Mouse (Mus musculus): Measurements from ENCODE around the gene Olfr1390. TPM values are rescaled to one million over a fixed set of nuclear protein-coding genes. Genes with fewer than 3 reads are reported as not detected.
"Not testable (repeated sequence)": the region's sequence is repeated elsewhere in the genome, so short reads cannot be mapped to it uniquely, and the experiment has no call there.

Olfr1390 gene
- not detected in 2 replicates for polyA plus RNA-seq (2015; fragmentation: Nextera tagmentation; extraction: Ambion mirVana)

GRCm38 (mm10) chr11:49334888-49335287 lies at the start of gene Olfr1390:
Gene Olfr1390, plus strand, starts transcription at chr11:49335188.
- Histone ChIP-seq H3K4me1 (ENCODE audit: insufficient read depth, low read length) (no peaks in the 10 kb centered on the region), H3K27me3 (ENCODE audit: insufficient read depth, low read length) (no peaks in the 10 kb centered on the region), H3K9me3 (ENCODE audit: low read length) (no peaks in the 10 kb centered on the region), H3K4me2 (replicated peaks; ENCODE audit: low read depth, low read length) (no peak within 1 kb of the TSS), H3K4me3 (ENCODE audit: low read length) (no peak within 1 kb of the TSS), H3K9ac (replicated peaks; ENCODE audit: low read length) (no peak within 1 kb of the TSS), H3K27ac (ENCODE audit: low read length) (no peak within 1 kb of the TSS), H3K36me3 (ENCODE audit: insufficient read depth, low read length) (no peaks in the 10 kb centered on the region)
- no peak for ATAC-seq (ENCODE audit: low FRiP score, low TSS enrichment)
- 93% methylated on average over 1 of the region's 1 CpGs for WGBS

DNA sequence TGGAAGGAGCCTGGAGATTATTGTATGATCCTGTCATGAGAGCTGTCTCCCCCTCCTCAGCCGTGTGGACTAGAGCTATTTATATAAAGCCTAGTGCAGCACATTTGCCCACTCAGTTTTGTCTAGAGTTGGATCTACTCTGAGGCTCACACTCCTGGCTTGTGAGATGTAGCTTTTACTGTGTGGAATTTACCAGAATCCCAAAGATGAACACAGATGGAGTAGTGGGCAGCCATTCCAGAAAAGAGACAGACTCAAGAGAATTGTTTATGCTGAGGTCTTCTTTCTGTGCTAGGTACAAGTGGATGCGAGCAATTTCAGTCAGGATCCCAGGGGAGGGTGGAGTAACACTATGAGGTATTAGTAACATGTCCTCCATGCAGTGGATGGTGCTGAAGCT lies 47.7 kb upstream of the Olfr1390 start:
- no peaks in the 10 kb centered on the region for H3K36me3 ChIP-seq (ENCODE audit: insufficient read depth, low read length)
- H3K27me3 ChIP-seq (ENCODE audit: insufficient read depth, low read length), result no peaks in the 10 kb centered on the region
- no peak overlapping the region for H3K4me2 ChIP-seq (replicated peaks; ENCODE audit: low read depth, low read length)
- H3K27ac ChIP-seq (ENCODE audit: low read length), result no peak overlapping the region
- no peak overlapping the region for H3K9ac ChIP-seq (replicated peaks; ENCODE audit: low read length)
- H3K4me3 ChIP-seq (ENCODE audit: low read length), result no peak overlapping the region
- WGBS, result 81% methylated on average over 2 of the region's 2 CpGs
- H3K4me1 ChIP-seq (ENCODE audit: insufficient read depth, low read length), result no peaks in the 10 kb centered on the region
- H3K9me3 ChIP-seq (ENCODE audit: low read length), result no peaks in the 10 kb centered on the region
- no peak for ATAC-seq (ENCODE audit: low FRiP score, low TSS enrichment)

GRCm38 (mm10) chr11:49292777-49293176 lies 42.2 kb upstream of the Olfr1390 start:
- H3K4me1 ChIP-seq (ENCODE audit: insufficient read depth, low read length), result no peaks in the 10 kb centered on the region
- H3K27ac ChIP-seq (ENCODE audit: low read length), result no peak overlapping the region
- no peaks in the 10 kb centered on the region for H3K27me3 ChIP-seq (ENCODE audit: insufficient read depth, low read length)
- 81% methylated on average over 3 of the region's 3 CpGs for WGBS
- H3K9ac ChIP-seq (replicated peaks; ENCODE audit: low read length), result no peak overlapping the region
- H3K9me3 ChIP-seq (ENCODE audit: low read length), result no peaks in the 10 kb centered on the region
- H3K4me3 ChIP-seq (ENCODE audit: low read length), result no peak overlapping the region
- no peak overlapping the region for H3K4me2 ChIP-seq (replicated peaks; ENCODE audit: low read depth, low read length)
- no peaks in the 10 kb centered on the region for H3K36me3 ChIP-seq (ENCODE audit: insufficient read depth, low read length)
- ATAC-seq (ENCODE audit: low FRiP score, low TSS enrichment), result no peak

DNA sequence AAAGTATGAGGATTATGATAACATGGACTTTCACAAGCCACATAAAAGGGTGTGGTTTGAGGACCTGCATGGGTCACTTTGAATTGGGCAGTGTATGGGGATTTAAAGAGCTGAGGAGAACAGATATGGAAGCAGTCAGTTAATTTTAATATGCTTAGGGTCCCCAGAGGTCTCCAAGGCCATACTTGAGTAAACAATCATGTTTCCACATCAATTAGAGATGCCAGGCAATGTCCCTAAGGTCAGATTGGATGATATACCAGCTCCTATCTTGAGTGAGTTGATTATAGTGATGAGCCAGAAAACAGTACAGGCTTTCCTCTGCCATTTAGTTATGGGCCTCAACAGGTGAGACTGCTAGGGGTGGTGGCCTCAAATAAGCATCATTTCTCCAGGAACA lies 30.5 kb upstream of the Olfr1390 start, which contains the start of gene Olfr10:
TSS of gene Olfr10 (plus strand) at position 301 of the 400 bp plus-strand sequence.
- no peak within 1 kb of the TSS for H3K4me3 ChIP-seq (ENCODE audit: low read length)
- no peak within 1 kb of the TSS for H3K27ac ChIP-seq (ENCODE audit: low read length)
- H3K4me1 ChIP-seq (ENCODE audit: insufficient read depth, low read length), result no peaks in the 10 kb centered on the region
- no peaks in the 10 kb centered on the region for H3K36me3 ChIP-seq (ENCODE audit: insufficient read depth, low read length)
- no peak within 1 kb of the TSS for H3K9ac ChIP-seq (replicated peaks; ENCODE audit: low read length)
- no peaks in the 10 kb centered on the region for H3K9me3 ChIP-seq (ENCODE audit: low read length)
- H3K4me2 ChIP-seq (replicated peaks; ENCODE audit: low read depth, low read length), result no peak within 1 kb of the TSS
- no peaks in the 10 kb centered on the region for H3K27me3 ChIP-seq (ENCODE audit: insufficient read depth, low read length)
- no peak for ATAC-seq (ENCODE audit: low FRiP score, low TSS enrichment)

- not testable (repeated sequence) for H3K36me3 ChIP-seq (ENCODE audit: insufficient read depth, low read length); H3K4me3 ChIP-seq (ENCODE audit: low read length); H3K27me3 ChIP-seq (ENCODE audit: insufficient read depth, low read length); H3K4me1 ChIP-seq (ENCODE audit: insufficient read depth, low read length); H3K9me3 ChIP-seq (ENCODE audit: low read length); H3K9ac ChIP-seq (replicated peaks; ENCODE audit: low read length); ATAC-seq (ENCODE audit: low FRiP score, low TSS enrichment); H3K4me2 ChIP-seq (replicated peaks; ENCODE audit: low read depth, low read length); H3K27ac ChIP-seq (ENCODE audit: low read length)
- 77% methylated on average over 5 of the region's 5 CpGs for WGBS
Measured at GRCm38 (mm10) chr11:49308547-49308946, 26.4 kb upstream of the Olfr1390 start.

DNA sequence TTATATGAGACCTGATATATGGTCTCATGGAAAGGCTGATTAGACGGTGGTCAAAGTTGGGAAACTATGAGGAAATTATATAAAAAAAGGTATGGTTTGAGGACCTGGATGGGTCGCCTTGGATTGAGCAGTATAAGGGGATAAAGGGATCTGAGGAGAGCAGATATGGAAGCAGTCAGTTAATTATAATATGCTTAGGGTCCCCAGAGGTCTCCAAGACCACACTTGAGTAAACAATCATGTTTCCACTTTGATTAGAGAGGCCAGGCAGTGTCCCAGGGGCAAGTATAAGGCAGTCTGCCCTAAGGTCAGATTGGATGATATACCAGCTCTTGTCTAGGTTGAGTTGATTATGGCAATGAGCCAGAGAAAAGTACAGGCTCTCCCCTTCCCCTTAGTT lies 12.5 kb upstream of the Olfr1390 start, which contains the start of gene Olfr1391:
TSS of gene Olfr1391 (plus strand) at position 301 of the 400 bp plus-strand sequence.
- no peak for ATAC-seq (ENCODE audit: low FRiP score, low TSS enrichment)
- Histone ChIP-seq H3K4me3 (ENCODE audit: low read length) (no peak within 1 kb of the TSS), H3K27ac (ENCODE audit: low read length) (no peak within 1 kb of the TSS), H3K4me2 (replicated peaks; ENCODE audit: low read depth, low read length) (no peak within 1 kb of the TSS), H3K9ac (replicated peaks; ENCODE audit: low read length) (no peak within 1 kb of the TSS), H3K27me3 (ENCODE audit: insufficient read depth, low read length) (no peaks in the 10 kb centered on the region), H3K36me3 (ENCODE audit: insufficient read depth, low read length) (no peaks in the 10 kb centered on the region), H3K4me1 (ENCODE audit: insufficient read depth, low read length) (no peaks in the 10 kb centered on the region), H3K9me3 (ENCODE audit: low read length) (no peaks in the 10 kb centered on the region)
- WGBS, result 74% methylated on average over 2 of the region's 2 CpGs

- Histone ChIP-seq H3K4me2 (replicated peaks; ENCODE audit: low read depth, low read length) (no peak overlapping the region), H3K4me3 (ENCODE audit: low read length) (no peak overlapping the region), H3K27ac (ENCODE audit: low read length) (no peak overlapping the region), H3K4me1 (ENCODE audit: insufficient read depth, low read length) (no peaks in the 10 kb centered on the region), H3K9me3 (ENCODE audit: low read length) (no peaks in the 10 kb centered on the region), H3K27me3 (ENCODE audit: insufficient read depth, low read length) (no peaks in the 10 kb centered on the region), H3K9ac (replicated peaks; ENCODE audit: low read length) (no peak overlapping the region), H3K36me3 (ENCODE audit: insufficient read depth, low read length) (no peaks in the 10 kb centered on the region)
- ATAC-seq (ENCODE audit: low FRiP score, low TSS enrichment), result no peak
- WGBS, result 88% methylated on average over 3 of the region's 3 CpGs
Measured at GRCm38 (mm10) chr11:49326726-49327125, 8.3 kb upstream of the Olfr1390 start.

DNA sequence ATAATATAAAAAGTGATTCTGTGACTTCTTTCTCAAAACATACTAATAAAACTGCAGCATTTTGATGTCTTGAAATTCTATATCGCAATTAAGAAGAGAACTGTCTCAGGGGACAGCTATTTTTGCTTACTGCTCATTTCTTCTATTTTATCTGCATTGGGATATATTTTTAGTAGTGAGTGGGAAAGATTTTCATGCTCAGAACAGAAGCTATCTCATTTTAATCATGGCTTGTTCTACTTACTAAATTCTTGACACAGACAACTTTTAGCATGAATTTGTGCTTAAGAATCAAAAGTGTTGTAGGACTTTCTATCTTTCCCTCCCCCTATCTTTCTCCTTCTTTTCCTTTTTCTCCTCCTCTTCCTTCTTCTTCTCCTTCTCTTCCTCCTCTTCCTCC lies 5.3 kb upstream of the Olfr1390 start:
- no peaks in the 10 kb centered on the region for H3K9me3 ChIP-seq (ENCODE audit: low read length)
- ATAC-seq (ENCODE audit: low FRiP score, low TSS enrichment), result no peak
- H3K27me3 ChIP-seq (ENCODE audit: insufficient read depth, low read length), result no peaks in the 10 kb centered on the region
- H3K4me2 ChIP-seq (replicated peaks; ENCODE audit: low read depth, low read length), result no peak overlapping the region
- no peak overlapping the region for H3K27ac ChIP-seq (ENCODE audit: low read length)
- H3K9ac ChIP-seq (replicated peaks; ENCODE audit: low read length), result no peak overlapping the region
- no peaks in the 10 kb centered on the region for H3K36me3 ChIP-seq (ENCODE audit: insufficient read depth, low read length)
- WGBS, result 79% methylated on average over 1 of the region's 1 CpGs
- no peak overlapping the region for H3K4me3 ChIP-seq (ENCODE audit: low read length)
- no peaks in the 10 kb centered on the region for H3K4me1 ChIP-seq (ENCODE audit: insufficient read depth, low read length)

- Histone ChIP-seq H3K4me3 (ENCODE audit: low read length) (no peak overlapping the region), H3K36me3 (ENCODE audit: insufficient read depth, low read length) (no peaks in the 10 kb centered on the region), H3K4me2 (replicated peaks; ENCODE audit: low read depth, low read length) (no peak overlapping the region), H3K9me3 (ENCODE audit: low read length) (no peaks in the 10 kb centered on the region), H3K27me3 (ENCODE audit: insufficient read depth, low read length) (no peaks in the 10 kb centered on the region), H3K27ac (ENCODE audit: low read length) (no peak overlapping the region), H3K9ac (replicated peaks; ENCODE audit: low read length) (no peak overlapping the region), H3K4me1 (ENCODE audit: insufficient read depth, low read length) (no peaks in the 10 kb centered on the region)
- WGBS, result 62% methylated on average over 4 of the region's 4 CpGs
- no peak for ATAC-seq (ENCODE audit: low FRiP score, low TSS enrichment)
Measured at GRCm38 (mm10) chr11:49337150-49337832, 2.3 kb downstream of the Olfr1390 start.

DNA sequence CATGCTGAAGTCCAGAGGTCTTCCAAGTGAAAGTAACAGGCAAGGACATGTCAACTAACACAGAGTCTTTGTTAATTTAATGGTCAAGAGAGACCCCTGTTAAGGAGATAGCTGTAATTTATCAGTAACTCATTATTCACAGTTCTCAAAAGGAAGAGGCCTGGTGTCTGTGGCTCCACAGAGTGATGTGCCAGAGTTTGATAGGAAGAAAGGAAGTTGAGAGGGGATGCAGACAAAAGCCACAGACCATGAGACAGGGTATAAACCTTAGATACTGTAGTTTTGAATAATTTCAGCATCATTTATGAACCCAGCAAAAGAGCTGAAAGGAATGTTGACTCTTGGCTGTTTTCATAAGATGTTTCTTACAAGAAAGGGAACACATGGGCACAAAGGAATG lies 48.1 kb downstream of the Olfr1390 start:
- no peak overlapping the region for H3K4me3 ChIP-seq (ENCODE audit: low read length)
- H3K9me3 ChIP-seq (ENCODE audit: low read length), result no peaks in the 10 kb centered on the region
- no peak overlapping the region for H3K4me2 ChIP-seq (replicated peaks; ENCODE audit: low read depth, low read length)
- H3K27me3 ChIP-seq (ENCODE audit: insufficient read depth, low read length), result no peaks in the 10 kb centered on the region
- H3K9ac ChIP-seq (replicated peaks; ENCODE audit: low read length), result no peak overlapping the region
- H3K4me1 ChIP-seq (ENCODE audit: insufficient read depth, low read length), result no peaks in the 10 kb centered on the region
- no peak for ATAC-seq (ENCODE audit: low FRiP score, low TSS enrichment)
- H3K27ac ChIP-seq (ENCODE audit: low read length), result no peak overlapping the region
- no peaks in the 10 kb centered on the region for H3K36me3 ChIP-seq (ENCODE audit: insufficient read depth, low read length)
